Mouse (Mus musculus) MEL (cell line): ENCODE measurements around the gene Rpl18a. TPM values are rescaled to one million over a fixed set of nuclear protein-coding genes. Genes with fewer than 3 reads are reported as not detected.

Experiments used
- DNase-seq: peaks from one replicate; pipeline ENCODE4 v3.0.0; 2011; ENCODE audit warnings: low read depth, low spot score
- H3K27ac ChIP-seq: 2 replicates; pipeline ENCODE4 v1.5.1; 2012; ENCODE audit warnings: low read depth, mild to moderate bottlenecking, control low read depth, low read length, moderate library complexity; ENCODE audit not compliant: control insufficient read depth
- H3K27me3 ChIP-seq, 2 experiments: fragments of 150-350 bp in 1 of 2; sonication (generic) in 1 of 2; 2 replicates each; pipeline ENCODE4 v1.6.1; 2012; ENCODE audit warnings: low read length in 2 of 2, mild to moderate bottlenecking in 2 of 2, improper control_type of control experiment in 1 of 2, moderate library complexity in 1 of 2; ENCODE audit not compliant: insufficient read depth in 2 of 2, control insufficient read depth in 1 of 2
- H3K36me3 ChIP-seq, 2 experiments: 2 replicates each; pipeline ENCODE4 v1.6.1; 2012 to 2014; ENCODE audit warnings: low read length in 2 of 2, improper control_type of control experiment in 1 of 2, inconsistent platforms in 1 of 2, mild to moderate bottlenecking in 1 of 2; ENCODE audit not compliant: insufficient read depth in 2 of 2, control insufficient read depth in 1 of 2
- H3K4me1 ChIP-seq, 2 experiments: fragments of 150-350 bp in 1 of 2; sonication (generic) in 1 of 2; 2 replicates each; pipeline ENCODE4 v1.6.1; 2012; ENCODE audit warnings: low read length in 2 of 2, improper control_type of control experiment in 1 of 2, mild to moderate bottlenecking in 1 of 2; ENCODE audit not compliant: insufficient read depth in 2 of 2, control insufficient read depth in 1 of 2
- H3K4me3 ChIP-seq, 2 experiments: fragments of 150-350 bp in 1 of 2; sonication (generic) in 1 of 2; 2 replicates each; pipeline ENCODE4 v1.5.1; 2012; ENCODE audit warnings: low read depth in 2 of 2, low read length in 2 of 2, mild to moderate bottlenecking in 2 of 2, moderate library complexity in 2 of 2, control low read depth in 1 of 2, improper control_type of control experiment in 1 of 2; ENCODE audit not compliant: control insufficient read depth in 1 of 2, insufficient read depth in 1 of 2
- H3K79me2 ChIP-seq: 2 replicates; pipeline ENCODE4 v1.6.1; 2012; ENCODE audit warnings: mild to moderate bottlenecking, low read length, moderate library complexity; ENCODE audit not compliant: control insufficient read depth, poor library complexity, insufficient read depth
- H3K9ac ChIP-seq: 2 replicates; pipeline ENCODE4 v1.6.1; 2012; ENCODE audit warnings: low read depth, mild to moderate bottlenecking, control low read depth, low read length, moderate library complexity; ENCODE audit not compliant: control insufficient read depth, poor library complexity, severe bottlenecking
- H3K9me3 ChIP-seq: fragments of 150-350 bp; sonication (generic); replicated peaks from 2 replicates; pipeline ENCODE4 v1.6.1; 2012; ENCODE audit warnings: mild to moderate bottlenecking, low read length, improper control_type of control experiment, moderate library complexity; ENCODE audit not compliant: insufficient read depth
- BHLHE40 ChIP-seq: IDR thresholded peaks from 2 replicates; pipeline ENCODE4 v1.6.1; 2012; ENCODE audit warnings: low read depth, mild to moderate bottlenecking, inconsistent platforms, low read length, improper control_type of control experiment, borderline replicate concordance
- CHD1 ChIP-seq: IDR thresholded peaks from 2 replicates; pipeline ENCODE4 v1.6.1; 2012; ENCODE audit warnings: low read depth, mild to moderate bottlenecking, inconsistent platforms, low read length, improper control_type of control experiment
- CHD2 ChIP-seq: IDR thresholded peaks from 2 replicates; pipeline ENCODE4 v1.6.1; 2011; ENCODE audit warnings: low read length, improper control_type of control experiment
- ELF1 ChIP-seq: IDR thresholded peaks from 2 replicates; pipeline ENCODE4 v1.6.1; 2014; ENCODE audit warnings: low read depth, mild to moderate bottlenecking, inconsistent platforms, low read length, improper control_type of control experiment, moderate library complexity
- EP300 ChIP-seq, 2 experiments: IDR thresholded peaks; 2 replicates each; pipeline ENCODE4 v1.6.1; 2011; ENCODE audit warnings: improper control_type of control experiment in 2 of 2, low read length in 2 of 2, low read depth in 1 of 2, mild to moderate bottlenecking in 1 of 2
- ETS1 ChIP-seq: IDR thresholded peaks from 2 replicates; pipeline ENCODE4 v1.6.1; 2012; ENCODE audit warnings: low read depth, mild to moderate bottlenecking, inconsistent platforms, low read length, improper control_type of control experiment, moderate library complexity
- GABPA ChIP-seq: IDR thresholded peaks from 2 replicates; pipeline ENCODE4 v1.6.1; 2012; ENCODE audit warnings: low read depth, mild to moderate bottlenecking, inconsistent platforms, low read length, improper control_type of control experiment, moderate library complexity
- JUND ChIP-seq: IDR thresholded peaks from 2 replicates; pipeline ENCODE4 v1.6.1; 2011; ENCODE audit warnings: low read depth, mild to moderate bottlenecking, improper control_type of control experiment, low read length
- KAT2A ChIP-seq: conservative IDR thresholded peaks from 2 replicates; pipeline ENCODE4 v1.6.1; 2012; ENCODE audit warnings: low read depth, low read length, improper control_type of control experiment, inconsistent platforms
- MAFK ChIP-seq: IDR thresholded peaks from 2 replicates; pipeline ENCODE4 v1.6.1; 2011; ENCODE audit warnings: low read depth, mild to moderate bottlenecking, low read length, improper control_type of control experiment, borderline replicate concordance
- MAX ChIP-seq: IDR thresholded peaks from 2 replicates; pipeline ENCODE4 v1.6.1; 2011; ENCODE audit warnings: low read length, improper control_type of control experiment
- MEF2A ChIP-seq: IDR thresholded peaks from 2 replicates; pipeline ENCODE4 v1.6.1; 2014; ENCODE audit warnings: low read depth, mild to moderate bottlenecking, inconsistent platforms, low read length, improper control_type of control experiment; ENCODE audit not compliant: poor library complexity, insufficient replicate concordance, severe bottlenecking; ENCODE audit errors: extremely low read depth
- MXI1 ChIP-seq: IDR thresholded peaks from 2 replicates; pipeline ENCODE4 v1.6.1; 2011; ENCODE audit warnings: mild to moderate bottlenecking, low read depth, low read length, improper control_type of control experiment
- MYB ChIP-seq: IDR thresholded peaks from 2 replicates; pipeline ENCODE4 v1.6.1; 2011; ENCODE audit warnings: mild to moderate bottlenecking, low read depth, low read length, improper control_type of control experiment
- MYC ChIP-seq: IDR thresholded peaks from 2 replicates; pipeline ENCODE4 v1.6.1; 2011; ENCODE audit warnings: low read depth, mild to moderate bottlenecking, low read length, improper control_type of control experiment, moderate library complexity
- NRF1 ChIP-seq: IDR thresholded peaks from 2 replicates; pipeline ENCODE4 v1.6.1; 2014; ENCODE audit warnings: low read depth, mild to moderate bottlenecking, inconsistent platforms, low read length, improper control_type of control experiment, moderate library complexity; ENCODE audit not compliant: poor library complexity, insufficient read depth, severe bottlenecking
- POLR2A ChIP-seq, 2 experiments: IDR thresholded peaks; 2 replicates each; pipeline ENCODE4 v1.6.1; 2011 to 2012; ENCODE audit warnings: low read length in 2 of 2, mild to moderate bottlenecking in 2 of 2, control low read depth in 1 of 2, improper control_type of control experiment in 1 of 2, low read depth in 1 of 2, moderate library complexity in 1 of 2; ENCODE audit not compliant: control insufficient read depth in 1 of 2, insufficient read depth in 1 of 2, poor library complexity in 1 of 2
- POLR2AphosphoS2 ChIP-seq: IDR thresholded peaks from 2 replicates; pipeline ENCODE4 v1.6.1; 2011; ENCODE audit warnings: low read length, improper control_type of control experiment
- RAD21 ChIP-seq: IDR thresholded peaks from 2 replicates; pipeline ENCODE4 v1.6.1; 2011; ENCODE audit warnings: mild to moderate bottlenecking, low read depth, low read length, improper control_type of control experiment
- SMC3 ChIP-seq: IDR thresholded peaks from 2 replicates; pipeline ENCODE4 v1.6.1; 2011; ENCODE audit warnings: low read depth, low read length, improper control_type of control experiment
- TAL1 ChIP-seq: IDR thresholded peaks from 2 replicates; pipeline ENCODE4 v1.6.1; 2012; ENCODE audit warnings: mild to moderate bottlenecking, inconsistent platforms, low read length, moderate library complexity, mixed read lengths
- TCF12 ChIP-seq: IDR thresholded peaks from 2 replicates; pipeline ENCODE4 v1.6.1; 2014; ENCODE audit warnings: low read depth, mild to moderate bottlenecking, inconsistent platforms, low read length, improper control_type of control experiment, moderate library complexity
- UBTF ChIP-seq: IDR thresholded peaks from 2 replicates; pipeline ENCODE4 v1.6.1; 2012; ENCODE audit warnings: low read depth, mild to moderate bottlenecking, inconsistent platforms, low read length, improper control_type of control experiment, moderate library complexity, borderline replicate concordance; ENCODE audit not compliant: insufficient read depth
- ZNF384 ChIP-seq: IDR thresholded peaks from 2 replicates; pipeline ENCODE4 v1.6.1; 2012; ENCODE audit warnings: low read depth, mild to moderate bottlenecking, inconsistent platforms, low read length, improper control_type of control experiment
- polyA plus RNA-seq, 2 experiments: library from polyadenylated mRNA; stranded (reverse) in 1 of 2; unstranded in 1 of 2; fragments of >175 nt in 1 of 2; fragments of >200 nt in 1 of 2; gene quantifications; 2 replicates each; pipeline versions ENCODE4 v1.2.1 to v1.2.4; 2012; ENCODE audit warnings: low replicate concordance in 2 of 2, low read depth in 1 of 2; ENCODE audit not compliant: insufficient read length in 2 of 2, insufficient read depth in 1 of 2, missing spikeins in 1 of 2
- total RNA-seq: library from RNA; depleted of rRNA; stranded (reverse); fragments of 300-350 nt; gene quantifications from 2 replicates; pipeline ENCODE4 v1.2.3, GENCODE M21; 2012

Gene Rpl18a
- total and polyA plus RNA-seq, 3 experiments, result 5,399 to 5,671 TPM; not detected in 1

GRCm38 (mm10) chr8:70903112-70903511 lies 5.9 kb upstream of the Rpl18a start:
- H3K79me2 ChIP-seq, result peaks cover 21% of the 10 kb centered on the region
- H3K27me3 ChIP-seq, result no peaks in the 10 kb centered on the region
- H3K27ac ChIP-seq, result no peak overlapping the region
- no peak overlapping the region for H3K9ac ChIP-seq
- peaks cover 0 to 20% of the 10 kb centered on the region in 2 experiments; a peak in 2 of 4 replicates for H3K36me3 ChIP-seq
- TF ChIP-seq CHD1 (no peak), MYC (no peak), KAT2A (no peak)
- TF ChIP-seq, all 39 proteins: peak for 0
- DNase-seq, result no peak
- Histone ChIP-seq H3K9me3 (no peaks in the 10 kb centered on the region), H3K4me1 (peaks cover 4 to 42% of the 10 kb centered on the region in 2 experiments), H3K4me3 (no peak overlapping the region)

GRCm38 (mm10) chr8:70902211-70902610 lies 5.0 kb upstream of the Rpl18a start:
- Histone ChIP-seq H3K4me1 (peaks cover 4 to 35% of the 10 kb centered on the region in 2 experiments), H3K36me3 (peaks cover 0 to 15% of the 10 kb centered on the region in 2 experiments; a peak in 2 of 4 replicates), H3K4me3 (no peak overlapping the region), H3K9ac (no peak overlapping the region), H3K27ac (no peak overlapping the region), H3K79me2 (peaks cover 15% of the 10 kb centered on the region), H3K9me3 (no peaks in the 10 kb centered on the region), H3K27me3 (no peaks in the 10 kb centered on the region)
- TF ChIP-seq MEF2A (no peak), UBTF (no peak), RAD21 (no peak), TCF12 (no peak), CHD2 (no peak), EP300 (IDR thresholded peaks at IDR 0.05; ENCODE audit: low read depth in 1 of 2, low read length in 2 of 2) (no peak), TAL1 (no peak), MAX (no peak), POLR2AphosphoS2 (no peak), POLR2A (IDR thresholded peaks at IDR 0.05; ENCODE audit: control insufficient read depth in 1 of 2, insufficient read depth in 1 of 2, low read depth in 1 of 2, low read length in 2 of 2, poor library complexity in 1 of 2) (no peak)
- DNase-seq, result no peak

- no peak for DNase-seq
- H3K27ac ChIP-seq, result no peak overlapping the region
- no peaks in the 10 kb centered on the region for H3K9me3 ChIP-seq
Observed at GRCm38 (mm10) chr8:70900872-70901387, 3.7 kb upstream of the Rpl18a start.

More at GRCm38 (mm10) chr8:70900872-70901387, 3.7 kb upstream of the Rpl18a start:
- no peaks in the 10 kb centered on the region for H3K27me3 ChIP-seq
- TF ChIP-seq GABPA (no peak), BHLHE40 (no peak), EP300 (IDR thresholded peaks at IDR 0.05; ENCODE audit: low read depth in 1 of 2, low read length in 2 of 2) (no peak), MYB (no peak), JUND (no peak), SMC3 (no peak), MAX (no peak), KAT2A (no peak), ETS1 (no peak), MAFK (no peak), TAL1 (no peak), ELF1 (no peak), CHD2 (no peak), NRF1 (no peak), MXI1 (no peak), ZNF384 (no peak)
- TF ChIP-seq, all 39 proteins: peak for 0
- H3K79me2 ChIP-seq, result peaks cover 15% of the 10 kb centered on the region
- no peak overlapping the region for H3K4me3 ChIP-seq
- peaks cover 2 to 10% of the 10 kb centered on the region in 2 experiments; a peak in 2 of 4 replicates for H3K36me3 ChIP-seq
- H3K9ac ChIP-seq, result no peak overlapping the region
- H3K4me1 ChIP-seq, result peaks cover 4 to 27% of the 10 kb centered on the region in 2 experiments
